Mouse (Mus musculus) E14TG2a.4 (cell line): ENCODE data around the gene A2ml1.

Experiments used
- CTCF ChIP-seq: conservative IDR thresholded peaks from 2 replicates; pipeline ENCODE4 v1.5.1; 2014; ENCODE audit warnings: low read length
- POU5F1 ChIP-seq: IDR thresholded peaks from 2 replicates; pipeline ENCODE4 v1.6.1; 2014; ENCODE audit warnings: low read length, borderline replicate concordance

GRCm38 (mm10) chr6:128585642-128586245, 4.3 kb upstream of the A2ml1 start:
- TF ChIP-seq CTCF (no peak), POU5F1 (no peak)
